In the genomic region with DNA sequence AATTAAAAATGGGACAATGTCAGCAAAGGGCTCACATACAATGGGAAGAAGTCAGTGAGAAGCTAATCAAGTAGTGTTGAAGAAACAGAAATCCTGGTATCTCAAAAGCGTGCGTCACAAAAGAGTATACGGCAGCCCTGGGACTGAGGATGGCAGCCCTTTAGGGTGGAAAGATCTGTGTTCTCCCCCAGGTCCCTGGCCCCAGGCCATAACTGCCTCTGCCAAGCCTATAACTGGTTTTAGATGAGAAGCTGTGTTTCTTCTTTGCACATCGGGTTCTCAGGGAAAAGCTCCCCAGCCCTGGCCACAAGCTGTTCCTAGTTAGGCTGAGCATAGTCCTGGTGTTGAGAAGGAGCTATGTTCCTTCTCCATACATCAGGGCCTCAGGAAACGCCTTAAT, we compare ENCODE assay signal across 16 mouse cellular contexts.
"Had no signal": no experiment of that assay in that cellular context is flagged by ENCODE, and none has a peak within 500 bp of the region (broad histone marks: within the 10 kb centered on the region; RNA-seq: fewer than 3 reads in every experiment).

No protein-coding gene starts in this region.

- ATAC-seq: liver, embryonic 12.5 days; liver, postnatal 0 days; lung, postnatal 0 days; midbrain, embryonic 13.5 days; midbrain, embryonic 15.5 days; midbrain, embryonic 16.5 days had no signal

- DNase-seq: liver; liver, embryonic 13.5 days; liver, postnatal 0 days; lung, adult 18-20 months; lung, adult 2 months; lung, embryonic 14.5 days; lung, postnatal 10 days; lung, postnatal 14 days; lung, postnatal 36 days; lung, postnatal 4 days; midbrain, embryonic 14.5 days had no signal
